ENCODE assay signal across 20 mouse cellular contexts in the genomic region with DNA sequence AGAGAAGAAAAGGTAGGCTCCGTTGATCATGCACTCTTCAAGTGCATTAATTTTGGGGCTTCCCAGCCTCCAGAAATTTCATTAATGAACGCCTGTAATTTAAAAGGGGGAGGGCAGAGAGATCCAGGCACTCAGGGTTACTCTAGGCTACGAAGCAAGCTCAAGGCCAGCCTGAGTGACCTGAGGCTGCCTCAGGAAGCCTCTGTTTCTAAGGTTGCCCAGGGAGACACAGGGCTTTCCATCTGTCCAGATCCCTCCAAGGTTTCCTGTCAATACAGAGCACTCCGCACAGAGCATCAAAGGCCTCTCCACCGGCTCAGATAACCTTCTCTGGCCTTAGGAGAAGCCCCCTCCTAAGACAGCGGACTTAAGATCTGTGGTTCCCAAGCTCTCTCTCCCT.
A peak's percentile ranks its signal among the peaks of the same experiment; 100 is the strongest.
DNase-seq lines count a peak whose midpoint lies in the region; ATAC-seq and TF ChIP-seq lines count a peak whose summit lies in the region.
"Had no signal": no experiment of that assay in that cellular context is flagged by ENCODE, and none has a peak within 500 bp of the region (broad histone marks: within the 10 kb centered on the region; RNA-seq: fewer than 3 reads in every experiment).

No protein-coding gene starts in this region.

- DNase-seq in embryo, embryonic 10 days (ENCODE audit: low spot score): peak; percentile 30
- DNase-seq in embryo, embryonic 9.5 days (ENCODE audit: extremely low spot score): no peak
- DNase-seq in kidney, adult 11 months: no peak
- peak; percentile 18 for DNase-seq in midbrain, embryonic 10.5 days (ENCODE audit: low spot score)
- no peak for DNase-seq in midbrain, embryonic 14.5 days
- DNase-seq in heart, adult 2 months: no peak
- DNase-seq: adrenal gland, adult 8-10 months; cerebellum, adult 11 months; cerebellum, adult 9-11 months; gastrocnemius, adult 2 months; gastrocnemius, postnatal 25 days; heart, postnatal 36 days had no signal

- no peak for TF ChIP-seq EP300 in heart, adult 2 months (IDR thresholded peaks at IDR 0.05; ENCODE audit: insufficient read depth, low read depth, low read length)

- no peak for ATAC-seq in kidney, embryonic 15.5 days (replicated peaks; ENCODE audit: low FRiP score)
- ATAC-seq in midbrain, embryonic 14.5 days (ENCODE audit: low FRiP score, low TSS enrichment): no peak
- ATAC-seq: hindbrain, postnatal 0 days had no signal

- no peak overlapping the region for H3K4me3 ChIP-seq in kidney, embryonic 15.5 days (replicated peaks)
- no peak overlapping the region for H3K4me3 ChIP-seq in midbrain, embryonic 10.5 days
- H3K4me3 ChIP-seq in midbrain, embryonic 14.5 days (replicated peaks; ENCODE audit: low read depth, low read length): no peak overlapping the region
- H3K4me3 ChIP-seq in heart, adult 2 months: no peak overlapping the region
- H3K4me3 ChIP-seq: embryonic facial prominence, embryonic 15.5 days; erythroblast, embryonic 14.5 days; forebrain, embryonic 10.5 days; gastrocnemius, adult 2 months; heart, embryonic 13.5 days; hindbrain, embryonic 12.5 days had no signal

- peak overlapping the region; percentile 64 for H3K27ac ChIP-seq in kidney, embryonic 15.5 days
- H3K27ac ChIP-seq in midbrain, embryonic 10.5 days (replicated peaks): peak overlapping the region; percentile 50; the same call in 1 of the 2 replicates
- no peak overlapping the region for H3K27ac ChIP-seq in midbrain, embryonic 14.5 days (replicated peaks; ENCODE audit: low read depth, low read length)
- H3K27ac ChIP-seq in heart, adult 2 months: no peak overlapping the region
- H3K27ac ChIP-seq: embryonic facial prominence, embryonic 15.5 days; forebrain, embryonic 10.5 days; gastrocnemius, adult 2 months; hindbrain, embryonic 12.5 days; hindbrain, postnatal 0 days had no signal

- H3K4me2 ChIP-seq in kidney, embryonic 15.5 days: peak overlapping the region; percentile 19; the same call in 1 of the 2 replicates
- H3K4me2 ChIP-seq in midbrain, embryonic 14.5 days (ENCODE audit: low read length): no peak overlapping the region
- H3K4me2 ChIP-seq: embryonic facial prominence, embryonic 15.5 days; heart, embryonic 13.5 days; hindbrain, embryonic 12.5 days had no signal

- WGBS in kidney, embryonic 15.5 days: 38% methylated on average over 6 of the region's 6 CpGs
- WGBS in midbrain, embryonic 10.5 days: 48% methylated on average over 6 of the region's 6 CpGs
- 40% methylated on average over 6 of the region's 6 CpGs for WGBS in midbrain, embryonic 14.5 days
- 53% methylated on average over 6 of the region's 6 CpGs for WGBS in heart, adult 2 months

- H3K79me2 ChIP-seq in heart, adult 2 months (replicated peaks; ENCODE audit: control insufficient read depth, insufficient read depth, low read length): no peaks in the 10 kb centered on the region

- TF ChIP-seq POLR2A in heart, adult 2 months (IDR thresholded peaks at IDR 0.05; ENCODE audit: insufficient read depth, low read depth, low read length): no peak

- H3K27me3 ChIP-seq in kidney, embryonic 15.5 days: no peaks in the 10 kb centered on the region
- no peaks in the 10 kb centered on the region for H3K27me3 ChIP-seq in midbrain, embryonic 10.5 days (ENCODE audit: low read depth, poor library complexity, severe bottlenecking)
- no peaks in the 10 kb centered on the region for H3K27me3 ChIP-seq in midbrain, embryonic 14.5 days (ENCODE audit: control insufficient read depth, insufficient read depth, low read length)
- H3K27me3 ChIP-seq in heart, adult 2 months (ENCODE audit: control insufficient read depth, insufficient read depth, low read length): no peaks in the 10 kb centered on the region
- H3K27me3 ChIP-seq: CH12.LX; embryonic facial prominence, embryonic 15.5 days; heart, embryonic 13.5 days; hindbrain, embryonic 12.5 days had no signal

- H3K4me1 ChIP-seq in kidney, embryonic 15.5 days: peaks cover 36% of the 10 kb centered on the region
- peaks cover 20% of the 10 kb centered on the region for H3K4me1 ChIP-seq in midbrain, embryonic 10.5 days
- H3K4me1 ChIP-seq in midbrain, embryonic 14.5 days (ENCODE audit: control insufficient read depth, insufficient read depth, low read length): no peaks in the 10 kb centered on the region
- H3K4me1 ChIP-seq in heart, adult 2 months (ENCODE audit: control insufficient read depth, insufficient read depth, low read length): peaks cover 1% of the 10 kb centered on the region; the same call in 1 of the 2 replicates
- H3K4me1 ChIP-seq: embryonic facial prominence, embryonic 15.5 days had no signal

- TF ChIP-seq CTCF in heart, adult 2 months (IDR thresholded peaks at IDR 0.05): no peak

- no peak overlapping the region for H3K9ac ChIP-seq in kidney, embryonic 15.5 days
- H3K9ac ChIP-seq in midbrain, embryonic 14.5 days (replicated peaks; ENCODE audit: low read length): no peak overlapping the region
- no peak overlapping the region for H3K9ac ChIP-seq in heart, adult 2 months (ENCODE audit: low read depth, low read length)
- H3K9ac ChIP-seq: embryonic facial prominence, embryonic 15.5 days; heart, embryonic 13.5 days; hindbrain, embryonic 12.5 days had no signal

- no peaks in the 10 kb centered on the region for H3K36me3 ChIP-seq in kidney, embryonic 15.5 days
- H3K36me3 ChIP-seq in midbrain, embryonic 10.5 days: no peaks in the 10 kb centered on the region
- H3K36me3 ChIP-seq in midbrain, embryonic 14.5 days (ENCODE audit: control insufficient read depth, insufficient read depth, low read length): no peaks in the 10 kb centered on the region
- no peaks in the 10 kb centered on the region for H3K36me3 ChIP-seq in heart, adult 2 months (ENCODE audit: control insufficient read depth, insufficient read depth, low read length)
- H3K36me3 ChIP-seq: embryonic facial prominence, embryonic 15.5 days; forebrain, embryonic 10.5 days; heart, embryonic 13.5 days; hindbrain, embryonic 12.5 days had no signal

- H3K9me3 ChIP-seq in kidney, embryonic 15.5 days (replicated peaks): no peaks in the 10 kb centered on the region
- H3K9me3 ChIP-seq in midbrain, embryonic 10.5 days (replicated peaks): no peaks in the 10 kb centered on the region
- no peaks in the 10 kb centered on the region for H3K9me3 ChIP-seq in midbrain, embryonic 14.5 days (ENCODE audit: control insufficient read depth, low read length)
- H3K9me3 ChIP-seq: embryonic facial prominence, embryonic 15.5 days; forebrain, embryonic 10.5 days; heart, embryonic 13.5 days; hindbrain, embryonic 12.5 days had no signal

- intact Hi-C loops in heart, adult 2 months (cut with DNase I): no loop called here

Comparison
In these comparisons a context has a peak if more than half of its experiments do, and no peak if none do; other contexts are left out.
1. DNase-seq: peak in embryo, embryonic 10 days (single experiment) and midbrain, embryonic 10.5 days (single experiment); none in embryo, embryonic 9.5 days (single experiment), kidney, adult 11 months (single experiment), midbrain, embryonic 14.5 days (single experiment) and heart, adult 2 months (0 of 2).
2. H3K27ac ChIP-seq: peak in kidney, embryonic 15.5 days (single experiment) and midbrain, embryonic 10.5 days (single experiment); none in midbrain, embryonic 14.5 days (single experiment) and heart, adult 2 months (single experiment).